Mouse (Mus musculus) E14TG2a.4 (cell line): ENCODE measurements around the gene Gm20449.

Source experiments
- H3K27me3 ChIP-seq: 2 replicates; pipeline ENCODE4 v1.6.1; 2014; ENCODE audit warnings: low read length, control low read depth; ENCODE audit not compliant: insufficient read depth
- H3K36me3 ChIP-seq: 2 replicates; pipeline ENCODE4 v1.6.1; 2014; ENCODE audit warnings: low read length, control low read depth; ENCODE audit not compliant: insufficient read depth
- H3K4me1 ChIP-seq: replicated peaks from 2 replicates; pipeline ENCODE4 v1.6.1; 2014; ENCODE audit warnings: low read depth, low read length, control low read depth
- H3K4me3 ChIP-seq: replicated peaks from 2 replicates; pipeline ENCODE4 v1.5.1; 2014; ENCODE audit warnings: mild to moderate bottlenecking, low read length
- H3K9me3 ChIP-seq: 2 replicates; pipeline ENCODE4 v1.6.1; 2014; ENCODE audit warnings: low read length, control low read depth
- CTCF ChIP-seq: conservative IDR thresholded peaks from 2 replicates; pipeline ENCODE4 v1.5.1; 2014; ENCODE audit warnings: low read length
- NANOG ChIP-seq: IDR thresholded peaks from 2 replicates; pipeline ENCODE4 v1.6.1; 2014; ENCODE audit warnings: borderline replicate concordance, low read length, mixed read lengths
- POU5F1 ChIP-seq: IDR thresholded peaks from 2 replicates; pipeline ENCODE4 v1.6.1; 2014; ENCODE audit warnings: low read length, borderline replicate concordance

The Gm20449 gene

DNA sequence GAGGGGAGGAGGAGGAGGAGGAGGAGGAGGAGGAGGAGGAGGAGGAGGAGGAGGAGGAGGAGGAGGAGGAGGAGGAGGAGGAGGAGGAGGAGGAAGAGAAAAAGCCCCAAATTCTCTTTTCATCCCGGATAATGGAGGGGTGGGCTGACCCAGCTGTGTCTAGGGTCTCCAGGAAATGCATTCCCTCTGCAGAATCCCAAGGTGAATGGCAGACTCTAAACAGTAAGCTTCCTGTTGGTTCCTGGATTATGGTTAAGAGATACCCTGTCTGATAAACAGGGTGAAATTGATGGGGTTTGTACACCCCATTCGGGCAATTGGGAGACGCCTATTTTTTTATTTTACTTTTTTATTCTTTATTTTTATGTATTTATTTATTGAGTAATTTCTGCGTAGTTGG lies 105.1 kb downstream of the Gm20449 start:
- H3K27me3 ChIP-seq, result no peaks in the 10 kb centered on the region
- peaks cover 11% of the 10 kb centered on the region for H3K4me1 ChIP-seq
- H3K4me3 ChIP-seq, result no peak overlapping the region
- H3K36me3 ChIP-seq, result no peaks in the 10 kb centered on the region; the same call in 1 of the 2 replicates
- no peak for TF ChIP-seq NANOG
- TF ChIP-seq CTCF, result no peak
- no peak for TF ChIP-seq POU5F1
- H3K9me3 ChIP-seq, result no peaks in the 10 kb centered on the region

DNA sequence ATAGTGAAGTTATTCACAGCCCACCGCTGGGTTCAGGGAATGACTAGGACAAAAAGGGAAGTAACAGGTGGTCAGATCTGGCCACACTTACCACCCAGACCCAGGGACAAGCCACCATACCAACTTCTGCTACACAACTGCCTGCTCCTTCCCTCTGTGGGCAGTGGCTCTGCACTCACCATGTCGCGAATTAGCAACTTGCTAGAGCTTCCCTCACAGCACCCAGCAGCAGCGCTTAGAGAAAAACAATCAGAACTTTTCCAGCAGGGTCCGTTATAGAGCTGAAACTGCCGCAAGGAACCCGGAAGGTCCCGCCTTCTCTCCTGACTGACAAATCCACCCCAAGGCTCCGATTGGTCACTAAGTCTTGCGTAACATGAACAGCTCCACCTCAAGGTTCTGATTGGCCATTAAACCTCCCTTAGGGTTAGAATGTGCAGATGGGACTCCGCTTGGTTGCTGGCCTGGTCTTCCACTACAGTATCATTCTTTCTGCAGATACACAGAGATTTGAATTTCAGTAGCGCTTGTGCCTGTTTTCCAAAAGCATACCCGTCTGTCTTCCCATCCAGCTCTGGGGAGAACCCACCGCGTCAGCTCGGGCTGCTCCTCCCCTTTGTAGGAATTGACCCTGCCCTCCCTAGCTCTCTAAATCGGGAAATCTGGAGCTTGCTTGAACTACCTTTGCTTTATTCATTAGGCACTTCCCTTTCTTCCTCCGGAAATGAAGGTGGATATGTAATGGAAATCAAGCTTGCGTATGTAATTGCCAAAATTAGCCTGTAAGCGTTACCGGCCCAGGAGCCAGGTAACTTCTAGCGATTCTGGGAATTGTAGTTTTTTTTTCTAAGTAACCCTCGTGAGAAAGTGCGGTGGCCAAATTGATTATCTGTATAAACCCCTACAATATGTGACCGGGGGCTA lies 105.9 kb downstream of the Gm20449 start, which contains the start of gene AI987944:
Gene AI987944, minus strand, starts transcription at position 332 of the 924 bp plus-strand sequence.
- H3K36me3 ChIP-seq, result no peaks in the 10 kb centered on the region; the same call in 1 of the 2 replicates
- no peak for TF ChIP-seq CTCF
- peak; percentile 22; the same call in 1 of the 2 replicates for TF ChIP-seq NANOG

More for the DNA sequence above, 105.9 kb downstream of the Gm20449 start, which contains the start of gene AI987944:
- H3K27me3 ChIP-seq, result no peaks in the 10 kb centered on the region
- H3K4me1 ChIP-seq, result peaks cover 11% of the 10 kb centered on the region
- peak within 1 kb of the TSS; percentile 87 for H3K4me3 ChIP-seq
- H3K9me3 ChIP-seq, result no peaks in the 10 kb centered on the region
